Mouse (Mus musculus) Patski (cell line): ENCODE results near the gene Ttll5. TPM values are rescaled to one million over a fixed set of nuclear protein-coding genes. Genes with fewer than 3 reads are reported as not detected.

Experiments used
- ATAC-seq: fragments of 100-300 bp; one replicate; pipeline ENCODE4 v1.8.0; 2021
- CTCF ChIA-PET: fragments of 350-600 bp; sonication (Branson Sonifier 250); formaldehyde crosslinking; loops from one replicate; lab custom pipeline; 2022; ENCODE audit warnings: inconsistent platforms; lab: Charles Lee
- POLR2A ChIA-PET: fragments of 350-600 bp; sonication (Branson Sonifier 250); formaldehyde crosslinking; loops from one replicate; lab custom pipeline; 2022; ENCODE audit warnings: antibody characterized with exemption, inconsistent platforms; lab: Charles Lee
- DNase-seq: peaks from one replicate; pipeline ENCODE4 v3.0.0-alpha.2; 2011; ENCODE audit warnings: low read depth, low spot score
- H3K27me3 ChIP-seq: fragments of 371-371 bp; one replicate; pipeline ENCODE4 v1.5.1; 2021
- CTCF ChIP-seq: fragments of 100-300 bp; IDR thresholded peaks from one replicate; pipeline ENCODE4 v1.5.1; 2021
- in situ Hi-C: fragments of 300-500 bp; cut with MboI; formaldehyde crosslinking; loops from 3 replicates; pipeline ENCODE4 v1.11.1; 2018; ENCODE audit warnings: low pct_unique_long_range_greater_than_20kb, mixed read lengths
- polyA plus RNA-seq: library from polyadenylated mRNA; unstranded; gene quantifications from one replicate; pipeline ENCODE4 v1.2.3, GENCODE M21; 2021

Ttll5 gene
- polyA plus RNA-seq, 1 experiment from 2014 or later, result 14.5 TPM

DNA sequence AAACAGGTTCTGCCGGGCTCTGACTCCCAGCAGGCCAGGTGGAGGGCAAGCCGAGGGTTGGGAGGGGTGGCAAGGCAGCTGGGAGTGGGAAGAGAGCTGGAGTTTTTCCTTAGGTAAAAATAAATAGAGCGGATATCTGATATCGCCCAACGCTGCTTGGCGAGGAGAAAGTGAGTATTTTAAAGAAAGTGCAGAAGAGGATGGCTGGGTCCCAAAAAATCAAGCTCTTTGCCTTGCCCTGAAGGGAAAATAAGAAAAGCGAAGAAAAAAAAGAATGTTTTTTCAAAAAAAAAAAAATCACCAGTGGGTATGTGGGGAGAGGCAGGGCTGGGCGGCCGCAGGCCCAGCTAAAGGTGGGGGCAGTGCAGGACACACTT, 253.7 kb downstream of the Ttll5 start:
- CTCF ChIA-PET, result interaction anchor here (1.0 to 3.8 kb wide), 4 partner anchors 54 to 247 kb away, joined by 3 to 12 read pairs (median 6); no protein-coding TSS in a partner anchor
- no peak for TF ChIP-seq CTCF
- in situ Hi-C loops, result loop anchor here (5.0 to 25.0 kb wide), 6 partner anchors 51 to 809 kb away; partner anchors contain the start of genes Flvcr2, Irf2bpl and Nek9
- POLR2A ChIA-PET, result interaction anchor here (0.6 to 1.2 kb wide), 4 partner anchors 14 to 230 kb away, joined by 3 to 5 read pairs (median 3); no protein-coding TSS in a partner anchor
- H3K27me3 ChIP-seq, result no peaks in the 10 kb centered on the region
- ATAC-seq, result no peak
- no peak for DNase-seq

DNA sequence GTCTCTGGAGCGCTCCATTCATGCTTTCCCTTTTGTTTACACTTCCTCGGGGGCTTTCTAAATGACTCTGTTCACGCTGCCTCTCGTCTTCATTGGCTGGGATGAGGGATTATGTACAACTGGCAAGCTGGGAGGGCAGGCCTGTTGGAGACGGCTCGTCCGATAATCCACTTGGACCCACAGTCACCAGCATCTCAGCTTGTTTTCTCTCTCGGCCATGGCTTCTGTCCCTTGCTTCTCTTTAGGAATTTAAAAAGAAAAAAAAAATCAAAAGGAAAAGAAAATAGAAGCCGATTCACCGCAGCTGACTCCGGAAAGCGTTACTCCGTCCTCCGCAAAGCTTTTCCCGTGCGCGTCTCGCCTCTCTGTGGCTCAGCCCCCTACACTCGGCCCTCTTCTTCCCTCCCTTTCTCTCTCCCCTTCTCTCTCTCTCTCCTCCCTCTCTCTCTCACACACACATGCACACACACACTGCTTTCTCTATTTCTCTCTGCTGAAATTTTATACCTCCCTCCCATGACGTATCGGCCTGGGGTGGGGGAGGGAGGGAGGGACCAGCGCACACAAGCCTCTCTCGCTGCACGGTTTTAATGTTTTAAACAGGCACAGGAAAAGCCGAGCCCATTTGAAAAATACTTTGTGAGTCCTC, 254.2 kb downstream of the Ttll5 start, which contains the start of gene Tgfb3:
TSS of gene Tgfb3 (minus strand) at position 489 of the 649 bp plus-strand sequence.
- ChIA-PET POLR2A (interaction anchor here (0.6 to 1.2 kb wide), 3 partner anchors 50 to 230 kb away, joined by 3 to 5 read pairs (median 3); no protein-coding TSS in a partner anchor), CTCF (interaction anchor here (1.0 to 3.8 kb wide), 5 partner anchors 54 to 247 kb away, joined by 3 to 12 read pairs (median 4); no protein-coding TSS in a partner anchor)
- TF ChIP-seq CTCF, result no peak
- in situ Hi-C loops, result loop anchor here (5.0 to 25.0 kb wide), 6 partner anchors 51 to 809 kb away; partner anchors contain the start of genes Flvcr2, Irf2bpl and Nek9
- H3K27me3 ChIP-seq, result no peaks in the 10 kb centered on the region
- ATAC-seq, result peak; percentile 57
- DNase-seq, result no peak

DNA sequence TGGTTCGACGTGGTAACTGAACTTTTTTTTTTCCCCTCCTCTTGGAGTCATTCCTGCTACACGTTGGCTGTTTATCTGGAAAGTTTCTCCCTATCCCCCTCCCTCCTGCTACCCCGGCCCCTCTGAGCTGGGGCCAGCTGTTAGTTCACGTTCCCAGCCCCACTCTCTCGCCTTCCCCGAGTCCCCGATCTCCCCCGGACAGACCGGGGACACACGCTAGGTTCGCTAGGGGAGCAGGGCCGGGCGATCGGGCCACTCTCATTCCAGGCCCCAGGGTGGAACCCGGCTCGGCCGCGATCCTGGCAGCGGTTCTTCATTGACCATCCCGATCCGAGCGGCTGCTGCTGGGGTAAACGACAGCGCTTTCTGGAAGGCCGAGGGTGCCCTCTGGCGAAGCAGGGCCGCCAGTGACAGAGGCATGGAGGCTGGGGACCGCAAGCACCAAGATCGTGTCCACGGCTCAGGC, 254.8 kb downstream of the Ttll5 start:
- ChIA-PET POLR2A (interaction anchor here (0.7 to 1.2 kb wide), 3 partner anchors 117 to 514 kb away, joined by 3 to 4 read pairs (median 3); no protein-coding TSS in a partner anchor), CTCF (interaction anchor here (0.7 to 3.8 kb wide), 8 partner anchors 31 to 231 kb away, joined by 3 to 12 read pairs (median 3); no protein-coding TSS in a partner anchor)
- ATAC-seq, result peak; percentile 73
- in situ Hi-C loops, result loop anchor here (5.0 to 25.0 kb wide), 6 partner anchors 52 to 808 kb away; partner anchors contain the start of genes Flvcr2, Irf2bpl and Nek9
- TF ChIP-seq CTCF, result no peak
- DNase-seq, result no peak
- no peaks in the 10 kb centered on the region for H3K27me3 ChIP-seq

DNA sequence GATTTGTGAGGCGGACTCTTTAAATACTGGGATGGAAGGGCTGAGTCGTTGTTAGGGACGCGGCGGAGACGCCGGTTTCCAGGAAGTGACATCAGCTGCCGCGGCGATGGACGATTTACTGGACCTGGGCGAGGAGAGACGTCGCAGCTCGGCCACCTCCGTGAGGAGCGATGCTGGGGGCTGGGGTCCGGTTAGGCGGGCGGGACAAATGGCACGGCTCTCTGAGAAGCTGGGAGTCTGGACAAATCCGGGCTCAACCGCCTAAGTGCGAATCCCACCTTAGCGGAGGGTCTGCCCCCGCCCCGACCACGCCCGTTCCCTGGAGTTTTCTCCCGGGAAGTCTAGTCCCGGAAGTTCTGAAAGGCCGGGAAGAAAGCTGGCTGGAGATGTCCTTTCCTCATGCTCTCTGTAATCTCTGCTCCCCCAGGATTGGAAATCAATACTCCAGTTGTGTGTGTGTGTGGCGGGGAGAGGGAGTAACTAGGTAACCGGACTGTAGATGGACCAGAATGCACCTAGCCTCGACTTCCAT, 258.1 kb downstream of the Ttll5 start, which contains the start of gene Ift43:
TSS of gene Ift43 (plus strand) at position 61 of the 532 bp plus-strand sequence.
- H3K27me3 ChIP-seq, result no peaks in the 10 kb centered on the region
- DNase-seq, result no peak
- peak; percentile 24 for ATAC-seq
- in situ Hi-C loops, result loop anchor here (25.0 kb wide), 2 partner anchors 745 to 805 kb away; partner anchors contain the start of genes Irf2bpl and Nek9
- ChIA-PET CTCF (interaction anchor here (1.4 kb wide), 1 partner anchor 239 kb away, joined by 3 read pairs; no protein-coding TSS in a partner anchor), POLR2A (interaction anchor here (0.5 to 0.7 kb wide), 2 partner anchors 45 to 177 kb away, joined by 3 to 5 read pairs; no protein-coding TSS in a partner anchor)
- no peak for TF ChIP-seq CTCF

DNA sequence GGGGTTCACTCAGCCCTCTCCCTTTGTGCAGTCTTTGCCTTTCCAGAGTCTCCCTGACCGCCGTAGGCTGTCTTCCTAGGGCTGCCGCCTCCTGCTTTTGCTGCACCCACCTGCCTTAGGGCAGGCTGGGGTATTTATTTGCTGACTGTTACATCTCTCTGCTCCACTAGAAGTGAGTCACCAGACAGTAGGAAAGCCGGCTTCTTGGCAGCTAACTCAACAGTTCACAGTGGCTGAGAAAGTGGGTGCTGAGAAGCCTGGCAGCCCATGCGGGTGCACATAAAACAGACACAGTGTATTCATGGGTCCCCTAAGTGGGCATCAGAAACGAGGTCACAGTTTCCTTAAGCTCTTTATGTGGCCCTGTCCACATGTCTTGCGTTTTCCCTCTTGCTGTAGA, 261.4 kb downstream of the Ttll5 start:
- in situ Hi-C loops, result loop anchor here (25.0 kb wide), 2 partner anchors 749 to 801 kb away; partner anchors contain the start of genes Irf2bpl and Nek9
- H3K27me3 ChIP-seq, result no peaks in the 10 kb centered on the region

DNA sequence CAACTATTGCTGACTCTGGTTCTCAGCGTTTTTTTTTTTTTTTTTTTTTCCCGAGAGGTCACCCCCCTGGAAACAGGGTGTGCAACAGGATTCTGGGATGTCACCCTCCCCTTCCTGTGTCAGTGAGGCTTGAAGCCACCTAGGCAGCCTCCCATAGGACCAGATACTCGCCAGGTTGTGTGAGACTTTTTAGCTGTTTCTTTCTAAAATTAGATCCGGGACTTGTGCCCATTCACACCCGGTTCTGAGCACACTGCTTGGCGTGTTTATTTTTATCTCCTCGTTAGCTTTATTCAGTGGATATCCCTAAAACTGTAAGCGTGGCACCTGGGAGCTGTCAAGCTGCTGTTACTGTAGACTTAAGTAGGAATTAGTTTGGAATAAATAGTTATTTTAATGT, 262.1 kb downstream of the Ttll5 start:
- POLR2A ChIA-PET, result no interaction called here
- TF ChIP-seq CTCF, result no peak
- ATAC-seq (no peak), DNase-seq (no peak)
- CTCF ChIA-PET, result interaction anchor here (1.3 kb wide), 1 partner anchor 17 kb away, joined by 4 read pairs; no protein-coding TSS in a partner anchor
- H3K27me3 ChIP-seq, result no peaks in the 10 kb centered on the region
- in situ Hi-C loops, result loop anchor here (25.0 kb wide), 2 partner anchors 749 to 801 kb away; partner anchors contain the start of genes Irf2bpl and Nek9

More for the DNA sequence above, 261.4 kb downstream of the Ttll5 start:
- TF ChIP-seq CTCF, result no peak
- ChIA-PET CTCF (no interaction called here), POLR2A (no interaction called here)
- ATAC-seq (peak; percentile 78), DNase-seq (no peak)

DNA sequence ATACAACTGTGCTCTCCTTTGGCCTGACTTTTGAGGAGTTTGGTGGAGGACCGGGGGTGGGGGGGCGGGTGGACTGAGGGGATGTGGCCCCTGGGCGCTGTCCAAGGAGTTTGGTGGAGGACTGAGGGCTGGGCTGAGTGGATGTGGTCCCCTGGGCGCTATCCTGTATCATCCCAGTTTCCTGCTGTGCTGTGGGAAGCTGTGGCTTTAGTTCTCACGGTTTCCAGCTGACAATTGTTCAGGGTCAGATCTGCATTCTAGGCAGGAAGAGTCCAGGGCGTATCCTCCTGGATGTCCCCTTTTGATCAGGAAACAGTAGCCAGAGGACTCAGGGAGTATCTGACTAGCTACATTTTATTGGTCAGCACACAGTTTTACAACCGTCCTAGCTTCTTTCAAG, 263.6 kb downstream of the Ttll5 start:
- POLR2A ChIA-PET, result no interaction called here
- in situ Hi-C loops, result loop anchor here (25.0 kb wide), 2 partner anchors 751 to 799 kb away; partner anchors contain the start of genes Irf2bpl and Nek9
- no peak for TF ChIP-seq CTCF
- H3K27me3 ChIP-seq, result no peaks in the 10 kb centered on the region
- ATAC-seq, result no peak
- CTCF ChIA-PET, result interaction anchor here (0.6 kb wide), 1 partner anchor 492 kb away, joined by 3 read pairs; no protein-coding TSS in a partner anchor
- no peak for DNase-seq

DNA sequence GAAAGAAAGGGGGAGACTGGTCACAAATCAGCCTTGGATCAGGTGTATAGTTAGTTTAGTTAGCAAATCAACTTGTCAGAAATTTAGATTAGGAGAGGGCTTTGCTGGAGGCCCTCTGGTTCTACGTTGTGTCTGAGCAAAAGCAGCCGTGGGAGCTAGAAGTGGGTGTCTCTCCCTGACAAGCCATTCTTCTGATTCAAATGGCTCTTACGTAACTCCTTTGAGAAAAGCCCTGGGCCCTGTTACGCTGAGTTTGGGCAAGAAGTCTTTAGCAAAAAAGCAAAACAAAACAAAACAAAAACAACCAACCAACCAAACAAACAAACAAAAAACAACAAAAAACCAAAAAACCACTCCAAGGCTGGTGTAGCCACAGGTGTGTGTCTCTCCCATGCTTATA, 266.3 kb downstream of the Ttll5 start:
- no peaks in the 10 kb centered on the region for H3K27me3 ChIP-seq
- ChIA-PET POLR2A (no interaction called here), CTCF (no interaction called here)
- DNase-seq (no peak), ATAC-seq (no peak)
- no peak for TF ChIP-seq CTCF
- in situ Hi-C loops, result loop anchor here (25.0 kb wide), 2 partner anchors 753 to 797 kb away; partner anchors contain the start of genes Irf2bpl and Nek9

DNA sequence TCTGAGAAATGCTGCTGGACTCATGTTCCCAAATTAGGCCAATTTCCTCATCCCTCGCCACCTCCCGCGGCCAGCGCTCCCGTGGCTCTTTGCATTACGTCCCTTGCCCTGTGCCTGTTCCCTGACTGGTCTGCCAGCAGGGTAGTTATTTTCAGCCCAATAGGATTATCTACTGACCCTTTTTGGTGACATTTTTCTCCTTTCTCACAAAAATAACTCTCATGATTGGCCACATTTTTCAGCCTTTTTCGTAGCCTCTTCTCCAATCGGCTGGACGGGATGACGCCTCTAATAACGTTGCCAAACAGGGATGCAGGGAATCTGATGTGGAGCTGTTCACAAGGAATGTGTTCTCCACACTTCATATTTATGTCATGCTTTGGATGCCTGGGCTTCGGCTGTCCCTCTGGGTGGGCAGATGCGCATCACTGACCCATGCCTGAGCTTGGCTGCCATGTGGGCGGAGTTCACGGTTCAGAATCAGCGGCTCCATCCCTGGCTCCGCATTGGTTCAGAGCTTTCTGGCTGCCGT, 267.2 kb downstream of the Ttll5 start:
- ChIA-PET POLR2A (interaction anchor here (0.7 to 0.9 kb wide), 2 partner anchors 14 to 21 kb away, joined by 3 to 4 read pairs; no protein-coding TSS in a partner anchor), CTCF (interaction anchor here (0.8 to 1.6 kb wide), 3 partner anchors 9 to 35 kb away, joined by 3 to 4 read pairs (median 4); no protein-coding TSS in a partner anchor)
- DNase-seq (no peak), ATAC-seq (peak; percentile 80)
- no peaks in the 10 kb centered on the region for H3K27me3 ChIP-seq
- TF ChIP-seq CTCF, result no peak
- in situ Hi-C loops, result loop anchor here (25.0 kb wide), 2 partner anchors 754 to 796 kb away; partner anchors contain the start of genes Irf2bpl and Nek9
